Mouse (Mus musculus) duodenum, adult 2 months (tissue): ENCODE results near the gene Gm20937. TPM values are rescaled to one million over a fixed set of nuclear protein-coding genes. Genes with fewer than 3 reads are reported as not detected.

Experiments
- polyA plus RNA-seq: library from polyadenylated mRNA; depleted of rRNA; stranded (reverse); fragments of >200 nt; gene quantifications from 2 replicates; pipeline ENCODE4 v1.2.3, GENCODE M21; 2012; ENCODE audit warnings: low replicate concordance; rRNA removed

Gene Gm20937
- not detected in 2 replicates for polyA plus RNA-seq

GRCm38 (mm10) chrY:68294798-68295197, at the start of gene Gm20937:
Gm20937 (minus strand) TSS chrY:68294898.

Other genes starting within 250 kb of the Gm20937 start
- gene Gm20816, start 243.1 kb upstream of the Gm20937 start, polyA plus RNA-seq: not detected in 2 replicates